Mouse (Mus musculus): ENCODE measurements around the gene Cacna1d. TPM values are rescaled to one million over a fixed set of nuclear protein-coding genes. Genes with fewer than 3 reads are reported as not detected.
A peak's percentile ranks its signal among the peaks of the same experiment; 100 is the strongest.

Cacna1d gene
- polyA plus RNA-seq, 1 experiment, result 3.2 TPM

- no peaks in the 10 kb centered on the region for H3K27me3 ChIP-seq (ENCODE audit: control insufficient read depth, insufficient read depth, low read length)
- WGBS, result 6% methylated on average over 4 of the region's 4 CpGs
- no peak overlapping the region for H3K4me3 ChIP-seq (ENCODE audit: extremely low read depth, insufficient read depth, insufficient read length)
- DNase-seq (ENCODE audit: low read depth in 1 of 2, low spot score in 2 of 2), result peak; percentile 21 to 66
- no peaks in the 10 kb centered on the region for H3K36me3 ChIP-seq (ENCODE audit: control insufficient read depth, insufficient read depth, low read length)
- peak overlapping the region; percentile 86 for H3K27ac ChIP-seq (ENCODE audit: insufficient read depth, low read length)
- TF ChIP-seq CTCF (IDR thresholded peaks at IDR 0.05; ENCODE audit: extremely low read depth, insufficient read depth, insufficient read length, insufficient replicate concordance) (no peak), POLR2A (IDR thresholded peaks at IDR 0.05; ENCODE audit: low read depth, low read length) (no peak)
- peaks cover 30% of the 10 kb centered on the region for H3K4me1 ChIP-seq (ENCODE audit: control insufficient read depth, insufficient read depth, insufficient read length)
Measured at GRCm38 (mm10) chr14:30249591-30249990, 241.7 kb downstream of the Cacna1d start.

GRCm38 (mm10) chr14:30248811-30249210, 242.4 kb downstream of the Cacna1d start:
- no peaks in the 10 kb centered on the region for H3K27me3 ChIP-seq (ENCODE audit: control insufficient read depth, insufficient read depth, low read length)
- H3K4me1 ChIP-seq (ENCODE audit: control insufficient read depth, insufficient read depth, insufficient read length), result peaks cover 30% of the 10 kb centered on the region
- H3K4me3 ChIP-seq (ENCODE audit: extremely low read depth, insufficient read depth, insufficient read length), result no peak overlapping the region
- no peaks in the 10 kb centered on the region for H3K36me3 ChIP-seq (ENCODE audit: control insufficient read depth, insufficient read depth, low read length)
- peak overlapping the region; percentile 86 for H3K27ac ChIP-seq (ENCODE audit: insufficient read depth, low read length)
- DNase-seq (ENCODE audit: low read depth in 1 of 2, low spot score in 2 of 2), result no peak
- TF ChIP-seq CTCF (IDR thresholded peaks at IDR 0.05; ENCODE audit: extremely low read depth, insufficient read depth, insufficient read length, insufficient replicate concordance) (no peak), POLR2A (IDR thresholded peaks at IDR 0.05; ENCODE audit: low read depth, low read length) (no peak)
- 68% methylated on average over 4 of the region's 4 CpGs for WGBS

DNA sequence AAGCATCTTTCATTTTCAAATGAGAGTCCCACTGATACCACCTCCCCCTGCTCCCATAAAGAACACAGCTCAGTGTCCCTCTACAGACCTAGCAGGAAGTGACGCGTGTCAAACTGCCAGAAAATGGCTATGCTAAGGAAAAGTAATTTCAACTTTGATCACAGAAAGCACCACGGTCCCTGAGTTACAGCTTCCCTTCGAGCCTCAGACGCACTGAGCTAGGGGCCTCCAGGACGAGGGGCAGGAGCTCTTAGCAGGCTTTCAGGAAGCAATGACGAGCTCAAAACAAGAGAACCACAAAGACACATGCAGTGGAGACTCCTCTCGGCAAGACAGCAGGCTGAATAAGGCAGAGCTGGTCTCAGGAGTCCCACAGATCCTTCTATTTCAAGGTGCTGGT, 243.1 kb downstream of the Cacna1d start:
- no peak overlapping the region for H3K4me3 ChIP-seq (ENCODE audit: extremely low read depth, insufficient read depth, insufficient read length)
- H3K27me3 ChIP-seq (ENCODE audit: control insufficient read depth, insufficient read depth, low read length), result no peaks in the 10 kb centered on the region
- H3K4me1 ChIP-seq (ENCODE audit: control insufficient read depth, insufficient read depth, insufficient read length), result peaks cover 30% of the 10 kb centered on the region
- no peak overlapping the region for H3K27ac ChIP-seq (ENCODE audit: insufficient read depth, low read length)
- TF ChIP-seq POLR2A (IDR thresholded peaks at IDR 0.05; ENCODE audit: low read depth, low read length) (no peak), CTCF (IDR thresholded peaks at IDR 0.05; ENCODE audit: extremely low read depth, insufficient read depth, insufficient read length, insufficient replicate concordance) (no peak)
- DNase-seq (ENCODE audit: low read depth in 1 of 2, low spot score in 2 of 2), result no peak
- WGBS, result 20% methylated on average over 8 of the region's 8 CpGs
- H3K36me3 ChIP-seq (ENCODE audit: control insufficient read depth, insufficient read depth, low read length), result no peaks in the 10 kb centered on the region

- no peaks in the 10 kb centered on the region for H3K27me3 ChIP-seq (ENCODE audit: control insufficient read depth, insufficient read depth, low read length)
- H3K36me3 ChIP-seq (ENCODE audit: control insufficient read depth, insufficient read depth, low read length), result no peaks in the 10 kb centered on the region
- no peak overlapping the region for H3K4me3 ChIP-seq (ENCODE audit: extremely low read depth, insufficient read depth, insufficient read length)
- H3K4me1 ChIP-seq (ENCODE audit: control insufficient read depth, insufficient read depth, insufficient read length), result peaks cover 30% of the 10 kb centered on the region
- DNase-seq (ENCODE audit: low read depth in 1 of 2, low spot score in 2 of 2), result no peak
- TF ChIP-seq CTCF (IDR thresholded peaks at IDR 0.05; ENCODE audit: extremely low read depth, insufficient read depth, insufficient read length, insufficient replicate concordance) (no peak), POLR2A (IDR thresholded peaks at IDR 0.05; ENCODE audit: low read depth, low read length) (no peak)
- no peak overlapping the region for H3K27ac ChIP-seq (ENCODE audit: insufficient read depth, low read length)
- WGBS, result 77% methylated on average over 4 of the region's 4 CpGs
Measured at GRCm38 (mm10) chr14:30247606-30248005, 243.6 kb downstream of the Cacna1d start.

DNA sequence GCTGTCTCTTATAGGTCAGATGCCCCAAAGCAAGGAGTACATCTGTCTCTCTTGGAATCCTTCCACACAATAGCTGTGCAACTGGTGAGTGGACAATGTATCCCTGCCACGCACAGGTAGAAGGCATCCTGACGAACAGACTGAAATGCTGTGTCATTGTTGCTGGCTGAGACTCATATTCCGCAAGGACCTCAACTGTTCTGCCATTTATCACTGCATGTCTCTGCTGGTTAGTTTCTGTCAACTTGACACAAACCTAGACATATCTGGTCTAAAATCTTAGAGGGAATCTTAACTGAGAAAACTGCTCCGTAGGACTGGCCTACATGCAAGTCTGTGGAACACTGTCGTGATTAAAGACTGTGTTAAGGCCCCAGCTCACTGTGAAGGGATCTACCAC, 246.5 kb downstream of the Cacna1d start:
- no peak for DNase-seq (ENCODE audit: low read depth in 1 of 2, low spot score in 2 of 2)
- Histone ChIP-seq H3K4me3 (ENCODE audit: extremely low read depth, insufficient read depth, insufficient read length) (no peak overlapping the region), H3K4me1 (ENCODE audit: control insufficient read depth, insufficient read depth, insufficient read length) (peaks cover 14% of the 10 kb centered on the region), H3K27me3 (ENCODE audit: control insufficient read depth, insufficient read depth, low read length) (no peaks in the 10 kb centered on the region), H3K27ac (ENCODE audit: insufficient read depth, low read length) (no peak overlapping the region), H3K36me3 (ENCODE audit: control insufficient read depth, insufficient read depth, low read length) (no peaks in the 10 kb centered on the region)
- no peak for TF ChIP-seq POLR2A (IDR thresholded peaks at IDR 0.05; ENCODE audit: low read depth, low read length)
- TF ChIP-seq CTCF (IDR thresholded peaks at IDR 0.05; ENCODE audit: extremely low read depth, insufficient read depth, insufficient read length, insufficient replicate concordance), result no peak
- whole genome bisulfite sequencing, result 67% methylated on average over 5 of the region's 5 CpGs

- WGBS, result 72% methylated on average over 3 of the region's 3 CpGs
- no peaks in the 10 kb centered on the region for H3K36me3 ChIP-seq (ENCODE audit: control insufficient read depth, insufficient read depth, low read length)
- H3K27me3 ChIP-seq (ENCODE audit: control insufficient read depth, insufficient read depth, low read length), result no peaks in the 10 kb centered on the region
- no peak for DNase-seq (ENCODE audit: low read depth in 1 of 2, low spot score in 2 of 2)
- TF ChIP-seq CTCF (IDR thresholded peaks at IDR 0.05; ENCODE audit: extremely low read depth, insufficient read depth, insufficient read length, insufficient replicate concordance) (no peak), POLR2A (IDR thresholded peaks at IDR 0.05; ENCODE audit: low read depth, low read length) (no peak)
- no peaks in the 10 kb centered on the region; the same call in 1 of the 2 replicates for H3K4me1 ChIP-seq (ENCODE audit: control insufficient read depth, insufficient read depth, insufficient read length)
- no peak overlapping the region for H3K4me3 ChIP-seq (ENCODE audit: extremely low read depth, insufficient read depth, insufficient read length)
- no peak overlapping the region for H3K27ac ChIP-seq (ENCODE audit: insufficient read depth, low read length)
Measured at GRCm38 (mm10) chr14:30242818-30243205, 248.4 kb downstream of the Cacna1d start.

GRCm38 (mm10) chr14:30242166-30242817, 249.0 kb downstream of the Cacna1d start:
- H3K27ac ChIP-seq (ENCODE audit: insufficient read depth, low read length), result no peak overlapping the region
- no peak overlapping the region for H3K4me3 ChIP-seq (ENCODE audit: extremely low read depth, insufficient read depth, insufficient read length)
- WGBS, result 83% methylated on average over 13 of the region's 13 CpGs
- no peaks in the 10 kb centered on the region for H3K36me3 ChIP-seq (ENCODE audit: control insufficient read depth, insufficient read depth, low read length)
- no peaks in the 10 kb centered on the region for H3K4me1 ChIP-seq (ENCODE audit: control insufficient read depth, insufficient read depth, insufficient read length)
- no peak for DNase-seq (ENCODE audit: low read depth in 1 of 2, low spot score in 2 of 2)
- H3K27me3 ChIP-seq (ENCODE audit: control insufficient read depth, insufficient read depth, low read length), result no peaks in the 10 kb centered on the region
- TF ChIP-seq POLR2A (IDR thresholded peaks at IDR 0.05; ENCODE audit: low read depth, low read length), result no peak
- TF ChIP-seq CTCF (IDR thresholded peaks at IDR 0.05; ENCODE audit: extremely low read depth, insufficient read depth, insufficient read length, insufficient replicate concordance), result no peak
